Mouse (Mus musculus) stomach, postnatal 0 days (tissue): ENCODE data around the gene Lrpprc. TPM values are rescaled to one million over a fixed set of nuclear protein-coding genes. Genes with fewer than 3 reads are reported as not detected.

Source experiments
- ATAC-seq: fragments of 200-750 bp; cut with Nextera tagmentation; 2 replicates; pipeline ENCODE4 v1.8.0; 2017; ENCODE audit not compliant: low FRiP score, low TSS enrichment
- DNase-seq: peaks from one replicate; pipeline ENCODE4 v3.0.0-alpha.2; 2016; ENCODE audit warnings: low spot score
- H3K27ac ChIP-seq: fragments of 300-500 bp; sonication (generic); replicated peaks from 2 replicates; pipeline ENCODE4 v1.5.1; 2014; ENCODE audit warnings: mild to moderate bottlenecking, control low read depth
- H3K27me3 ChIP-seq: fragments of 300-500 bp; sonication (generic); 2 replicates; pipeline ENCODE4 v1.6.1; 2014; ENCODE audit warnings: low read length; ENCODE audit not compliant: control insufficient read depth, insufficient read depth
- H3K36me3 ChIP-seq: fragments of 300-500 bp; sonication (generic); 2 replicates; pipeline ENCODE4 v1.6.1; 2014; ENCODE audit warnings: low read length, mixed read lengths; ENCODE audit not compliant: control insufficient read depth, insufficient read depth
- H3K4me1 ChIP-seq: fragments of 300-500 bp; sonication (generic); replicated peaks from 2 replicates; pipeline ENCODE4 v1.6.1; 2014; ENCODE audit warnings: antibody characterized with exemption; ENCODE audit not compliant: control insufficient read depth, insufficient read depth
- H3K4me2 ChIP-seq: fragments of 300-500 bp; sonication (generic); replicated peaks from 2 replicates; pipeline ENCODE4 v1.6.1; 2014; ENCODE audit warnings: low read depth, mild to moderate bottlenecking, control low read depth, moderate library complexity
- H3K4me3 ChIP-seq: fragments of 300-500 bp; sonication (generic); 2 replicates; pipeline ENCODE4 v1.5.1; 2014; ENCODE audit warnings: low read depth, low read length, control low read depth
- H3K9ac ChIP-seq: fragments of 300-500 bp; sonication (generic); 2 replicates; pipeline ENCODE4 v1.6.1; 2014; ENCODE audit warnings: mild to moderate bottlenecking, low read length, control low read depth, mixed read lengths
- H3K9me3 ChIP-seq: fragments of 300-500 bp; sonication (generic); 2 replicates; pipeline ENCODE4 v1.6.1; 2016; ENCODE audit warnings: low read length; ENCODE audit not compliant: control insufficient read depth
- CTCF ChIP-seq: IDR thresholded peaks from 2 replicates; pipeline ENCODE4 v1.5.1; 2016; ENCODE audit warnings: antibody characterized with exemption, low read depth, mild to moderate bottlenecking, moderate library complexity
- EP300 ChIP-seq: optimal IDR thresholded peaks from 2 replicates; pipeline ENCODE3; 2016; ENCODE audit warnings: antibody characterized with exemption
- WGBS: fragments of 180-500 bp; shearing (Covaris S2); extraction: QIAGEN DNeasy Blood & Tissue Kit; methylation state at CpG from one replicate; pipeline ENCODE4 v1.1.7; 2014; 5-methylcytosine and 5-hydroxymethylcytosine counted together
- polyA plus RNA-seq: library from polyadenylated mRNA; unstranded; fragments of >200 nt; fragmentation: Nextera tagmentation; extraction: Ambion mirVana; gene quantifications from 2 replicates; pipeline ENCODE4 v1.2.1, GENCODE M21; 2015

Gene Lrpprc
- polyA plus RNA-seq, 1 experiment from 2014 or later: 14.6 TPM

- Histone ChIP-seq H3K4me2 (no peak overlapping the region), H3K9ac (no peak overlapping the region), H3K27ac (peak overlapping the region; percentile 40; the same call in 1 of the 2 replicates), H3K4me3 (no peak overlapping the region), H3K9me3 (no peaks in the 10 kb centered on the region), H3K4me1 (no peaks in the 10 kb centered on the region), H3K36me3 (peaks cover 5% of the 10 kb centered on the region), H3K27me3 (no peaks in the 10 kb centered on the region)
- TF ChIP-seq CTCF (peak; percentile 44), EP300 (no peak)
- peak; percentile 60; the same call in 1 of the 2 replicates for ATAC-seq
- WGBS: 49% methylated on average over 17 of the region's 17 CpGs
- DNase-seq: peak; percentile 68
Measured at GRCm38 (mm10) chr17:84709403-84709851, 81.2 kb downstream of the Lrpprc start.

GRCm38 (mm10) chr17:84708818-84709217 lies 81.8 kb downstream of the Lrpprc start:
- ATAC-seq (peak; percentile 57; the same call in 1 of the 2 replicates), DNase-seq (no peak)
- Histone ChIP-seq H3K27ac (no peak overlapping the region), H3K4me1 (no peaks in the 10 kb centered on the region), H3K9me3 (no peaks in the 10 kb centered on the region), H3K36me3 (peaks cover 5% of the 10 kb centered on the region), H3K9ac (no peak overlapping the region), H3K4me3 (no peak overlapping the region), H3K4me2 (no peak overlapping the region), H3K27me3 (no peaks in the 10 kb centered on the region)
- WGBS: 58% methylated on average over 7 of the region's 7 CpGs
- TF ChIP-seq EP300 (no peak), CTCF (no peak)

- DNase-seq: no peak
- ATAC-seq: no peak
- Histone ChIP-seq H3K27ac (no peak overlapping the region), H3K4me1 (no peaks in the 10 kb centered on the region), H3K4me3 (no peak overlapping the region), H3K4me2 (no peak overlapping the region), H3K27me3 (no peaks in the 10 kb centered on the region), H3K36me3 (peaks cover 5% of the 10 kb centered on the region), H3K9ac (no peak overlapping the region), H3K9me3 (no peaks in the 10 kb centered on the region)
- peak; percentile 58 for TF ChIP-seq CTCF
- no peak for TF ChIP-seq EP300
- 70% methylated on average over 4 of the region's 4 CpGs for WGBS
Measured at GRCm38 (mm10) chr17:84707407-84707806, 83.2 kb downstream of the Lrpprc start.

- 27% methylated on average over 5 of the region's 5 CpGs for WGBS
- Histone ChIP-seq H3K9me3 (no peaks in the 10 kb centered on the region), H3K9ac (no peak overlapping the region), H3K36me3 (no peaks in the 10 kb centered on the region), H3K27me3 (no peaks in the 10 kb centered on the region), H3K4me2 (no peak overlapping the region), H3K27ac (no peak overlapping the region), H3K4me1 (no peaks in the 10 kb centered on the region), H3K4me3 (no peak overlapping the region)
- TF ChIP-seq EP300 (no peak), CTCF (peak; percentile 95)
- DNase-seq (peak; percentile 60), ATAC-seq (peak; percentile 30; the same call in 1 of the 2 replicates)
Measured at GRCm38 (mm10) chr17:84698727-84699126, 91.9 kb downstream of the Lrpprc start.

GRCm38 (mm10) chr17:84696537-84696936 lies 94.1 kb downstream of the Lrpprc start:
- 69% methylated on average over 6 of the region's 6 CpGs for WGBS

GRCm38 (mm10) chr17:84693741-84694140 lies 96.8 kb downstream of the Lrpprc start:
- H3K4me1 ChIP-seq: no peaks in the 10 kb centered on the region
- no peaks in the 10 kb centered on the region for H3K36me3 ChIP-seq
- no peak overlapping the region for H3K4me2 ChIP-seq
- WGBS: 73% methylated on average over 2 of the region's 2 CpGs
- H3K9me3 ChIP-seq: no peaks in the 10 kb centered on the region
- no peak for TF ChIP-seq EP300
- no peak for TF ChIP-seq CTCF
- H3K9ac ChIP-seq: no peak overlapping the region
- no peak overlapping the region for H3K4me3 ChIP-seq
- H3K27me3 ChIP-seq: no peaks in the 10 kb centered on the region
- no peak for DNase-seq
- ATAC-seq: no peak
- no peak overlapping the region for H3K27ac ChIP-seq

More at GRCm38 (mm10) chr17:84696537-84696936, 94.1 kb downstream of the Lrpprc start:
- H3K4me1 ChIP-seq: no peaks in the 10 kb centered on the region
- no peak overlapping the region for H3K27ac ChIP-seq
- no peak overlapping the region for H3K4me3 ChIP-seq
- ATAC-seq: no peak
- H3K36me3 ChIP-seq: no peaks in the 10 kb centered on the region
- no peak for DNase-seq
- H3K9ac ChIP-seq: no peak overlapping the region
- H3K27me3 ChIP-seq: no peaks in the 10 kb centered on the region
- H3K9me3 ChIP-seq: no peaks in the 10 kb centered on the region
- no peak overlapping the region for H3K4me2 ChIP-seq
- TF ChIP-seq EP300 (no peak), CTCF (no peak)
